Mouse (Mus musculus) adrenal gland, postnatal 4 days (tissue): Measurements from ENCODE around the gene Numb. TPM values are rescaled to one million over a fixed set of nuclear protein-coding genes. Genes with fewer than 3 reads are reported as not detected.

Experiments used
- DNase-seq, 2 experiments: peaks; one replicate each; pipeline ENCODE4 v3.0.0; 2021 to 2022; ENCODE audit warnings: low spot score in 2 of 2, mixed read lengths in 2 of 2
- total RNA-seq, 2 experiments: library from RNA; stranded (reverse); gene quantifications; 2 replicates each; pipeline ENCODE4 v1.2.3; 2021

Gene Numb
- total RNA-seq, 2 experiments from 2014 or later: 46.9 to 48.3 TPM

- DNase-seq: no peak
These were observed 136.4 kb downstream of the Numb start for GRCm38 (mm10) chr12:83785305-83785704.

- DNase-seq: no peak
These were observed 139.1 kb downstream of the Numb start for GRCm38 (mm10) chr12:83782669-83783068.

- no peak for DNase-seq
These were observed 140.0 kb downstream of the Numb start for GRCm38 (mm10) chr12:83781640-83782278.

GRCm38 (mm10) chr12:83781204-83781603 is 140.5 kb downstream of the Numb start:
- DNase-seq: no peak

GRCm38 (mm10) chr12:83780181-83780580 is 141.6 kb downstream of the Numb start:
- no peak for DNase-seq

- no peak for DNase-seq
These were observed 145.0 kb downstream of the Numb start for GRCm38 (mm10) chr12:83776766-83777165.

GRCm38 (mm10) chr12:83775621-83776020 is 146.1 kb downstream of the Numb start:
- DNase-seq: no peak

- peak in 1 of 2 experiments; percentile 50 for DNase-seq
These were observed 151.1 kb downstream of the Numb start for GRCm38 (mm10) chr12:83770418-83771256.

GRCm38 (mm10) chr12:83768235-83768899 is 153.4 kb downstream of the Numb start:
- DNase-seq: no peak

- DNase-seq: no peak
These were observed 153.9 kb downstream of the Numb start for GRCm38 (mm10) chr12:83767833-83768232.

GRCm38 (mm10) chr12:83765965-83766603 is 155.7 kb downstream of the Numb start:
- DNase-seq: no peak

GRCm38 (mm10) chr12:83764519-83764918 is 157.2 kb downstream of the Numb start:
- DNase-seq: no peak

- DNase-seq: no peak
These were observed 157.7 kb downstream of the Numb start for GRCm38 (mm10) chr12:83764044-83764365.

- DNase-seq: no peak
These were observed 158.3 kb downstream of the Numb start, which contains the start of gene Papln for GRCm38 (mm10) chr12:83763311-83764043. Papln (plus strand) TSS chr12:83763634.

- no peak for DNase-seq
These were observed 159.0 kb downstream of the Numb start for GRCm38 (mm10) chr12:83762706-83763105.

- no peak for DNase-seq
These were observed 161.5 kb downstream of the Numb start for GRCm38 (mm10) chr12:83760201-83760600.

- DNase-seq: no peak
These were observed 163.0 kb downstream of the Numb start for GRCm38 (mm10) chr12:83758735-83759134.

GRCm38 (mm10) chr12:83752495-83752894 is 169.2 kb downstream of the Numb start:
- DNase-seq: no peak

- no peak for DNase-seq
These were observed 172.5 kb downstream of the Numb start for GRCm38 (mm10) chr12:83749186-83749585.
